Mouse (Mus musculus) heart, embryonic 12.5 days (tissue): ENCODE measurements at regions not wholly inside any gene's neighbourhood (a gene's known extent, or its start where the extent isn't known, plus 50 kb on each side); places are given as distances from the start of the nearest gene placed in this dataset.
"Not testable (repeated sequence)": the region's sequence is repeated elsewhere in the genome, so short reads cannot be mapped to it uniquely, and the experiment has no call there.

Experiments used
- ATAC-seq: fragments of 200-750 bp; cut with Nextera tagmentation; 2 replicates; pipeline ENCODE4 v1.8.0; 2017; ENCODE audit warnings: moderate TSS enrichment, moderate library complexity; ENCODE audit not compliant: insufficient number of reproducible peaks, low FRiP score
- H3K27ac ChIP-seq: fragments of 300-500 bp; sonication (generic); 2 replicates; pipeline ENCODE4 v1.5.1; 2016; ENCODE audit warnings: mild to moderate bottlenecking, moderate library complexity; ENCODE audit not compliant: poor library complexity, severe bottlenecking
- H3K27me3 ChIP-seq: fragments of 300-500 bp; sonication (generic); replicated peaks from 2 replicates; pipeline ENCODE4 v1.6.1; 2016; ENCODE audit warnings: mild to moderate bottlenecking, moderate library complexity
- H3K36me3 ChIP-seq: fragments of 300-500 bp; sonication (generic); 2 replicates; pipeline ENCODE4 v1.6.1; 2016; ENCODE audit warnings: mild to moderate bottlenecking, moderate library complexity
- H3K4me1 ChIP-seq: fragments of 300-500 bp; sonication (generic); replicated peaks from 2 replicates; pipeline ENCODE4 v1.6.1; 2016; ENCODE audit warnings: mild to moderate bottlenecking
- H3K4me2 ChIP-seq: fragments of 300-500 bp; sonication (generic); 2 replicates; pipeline ENCODE4 v1.6.1; 2016; ENCODE audit warnings: mild to moderate bottlenecking, moderate library complexity
- H3K4me3 ChIP-seq: fragments of 300-500 bp; sonication (generic); 2 replicates; pipeline ENCODE4 v1.5.1; 2016; ENCODE audit warnings: mild to moderate bottlenecking
- H3K9ac ChIP-seq: fragments of 300-500 bp; sonication (generic); 2 replicates; pipeline ENCODE4 v1.6.1; 2016; ENCODE audit warnings: mild to moderate bottlenecking, moderate library complexity
- H3K9me3 ChIP-seq: fragments of 300-500 bp; sonication (generic); replicated peaks from 2 replicates; pipeline ENCODE4 v1.6.1; 2016; ENCODE audit warnings: mild to moderate bottlenecking, moderate library complexity
- WGBS: fragments of 180-500 bp; shearing (Covaris S2); methylation state at CpG from one replicate; pipeline ENCODE4 v1.1.7; 2016; 5-methylcytosine and 5-hydroxymethylcytosine counted together

DNA sequence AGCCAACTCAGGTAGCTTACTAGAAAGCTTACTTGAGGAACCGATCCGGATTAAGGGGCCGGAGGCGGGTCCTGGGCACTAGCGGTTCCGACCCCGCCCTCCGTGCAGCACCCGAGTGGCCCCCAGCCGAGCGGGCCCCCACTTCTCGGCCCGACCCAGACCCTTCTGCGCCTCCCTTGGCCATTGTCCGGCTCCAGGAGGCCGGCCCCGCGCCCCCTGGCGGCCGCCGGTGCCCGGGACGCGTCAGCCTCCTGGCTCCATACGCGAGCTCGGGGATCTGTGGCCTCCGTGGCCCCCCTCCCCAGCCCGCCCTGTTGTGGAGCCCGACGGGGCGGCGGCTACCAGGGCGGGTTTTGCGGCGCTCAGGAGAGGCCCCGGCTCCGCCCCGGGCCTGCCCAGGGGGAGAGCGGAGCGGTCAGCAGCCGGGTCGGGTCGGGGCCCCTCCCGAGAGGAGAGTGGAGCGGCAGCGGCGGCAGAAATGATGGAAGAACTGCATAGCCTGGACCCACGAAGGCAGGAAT is 94.3 kb upstream of the Zfp986 start:
- Histone ChIP-seq H3K4me3 (peak overlapping the region; percentile 38), H3K4me2 (peak overlapping the region; percentile 67)
- not testable (repeated sequence) for H3K9me3 ChIP-seq, H3K9ac ChIP-seq, H3K27ac ChIP-seq, H3K4me1 ChIP-seq, H3K36me3 ChIP-seq, H3K27me3 ChIP-seq
- WGBS, result 3% methylated on average over 48 of the region's 49 CpGs
- peak; percentile 97 for ATAC-seq

DNA sequence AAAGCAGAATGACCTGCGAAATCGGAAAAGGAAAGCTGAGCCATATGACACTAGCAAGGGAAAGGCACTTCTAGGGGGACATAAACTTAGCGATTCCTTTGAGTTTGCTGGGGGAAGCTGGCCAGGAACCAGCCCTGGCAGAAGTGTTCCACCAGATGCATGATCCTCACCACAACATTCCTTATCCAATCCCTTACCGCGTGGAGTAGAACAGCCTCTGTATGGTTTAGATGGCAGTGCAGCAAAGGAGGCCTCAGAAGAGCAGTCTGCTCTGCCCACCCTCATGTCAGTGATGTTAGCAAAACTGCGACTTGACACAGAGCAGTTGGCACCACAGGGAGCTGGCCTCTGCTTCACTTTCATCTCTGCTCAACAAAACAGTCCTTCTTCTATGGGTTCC is 93.7 kb upstream of the Zfp986 start:
- H3K27me3 ChIP-seq, H3K27ac ChIP-seq, H3K4me2 ChIP-seq, H3K4me3 ChIP-seq, H3K9ac ChIP-seq, ATAC-seq, H3K36me3 ChIP-seq, H3K4me1 ChIP-seq, H3K9me3 ChIP-seq: not testable (repeated sequence)
- 44% methylated on average over 3 of the region's 6 CpGs for WGBS

DNA sequence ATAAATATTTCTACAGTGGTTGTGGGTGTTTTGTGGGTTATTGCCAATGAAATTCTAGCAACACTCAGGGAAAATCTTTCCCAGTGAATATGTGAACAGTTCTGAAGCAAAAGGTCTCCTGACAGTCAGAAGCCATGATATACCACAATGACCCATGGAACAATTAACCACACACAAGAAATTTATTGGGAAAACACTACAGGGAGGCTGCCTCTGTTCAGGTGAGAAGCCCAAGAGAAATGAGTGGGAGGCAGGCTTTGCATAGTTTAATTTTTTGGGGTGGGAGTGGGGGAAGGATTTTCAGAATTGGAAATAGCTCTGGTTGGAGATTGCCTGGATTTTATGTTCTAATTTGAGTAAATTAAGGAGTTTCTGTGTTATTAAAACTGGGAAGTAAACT is 92.1 kb upstream of the Zfp986 start:
- not testable (repeated sequence) for H3K4me1 ChIP-seq, ATAC-seq, H3K4me3 ChIP-seq, H3K36me3 ChIP-seq, H3K9me3 ChIP-seq, H3K27me3 ChIP-seq, H3K27ac ChIP-seq, H3K4me2 ChIP-seq, H3K9ac ChIP-seq

DNA sequence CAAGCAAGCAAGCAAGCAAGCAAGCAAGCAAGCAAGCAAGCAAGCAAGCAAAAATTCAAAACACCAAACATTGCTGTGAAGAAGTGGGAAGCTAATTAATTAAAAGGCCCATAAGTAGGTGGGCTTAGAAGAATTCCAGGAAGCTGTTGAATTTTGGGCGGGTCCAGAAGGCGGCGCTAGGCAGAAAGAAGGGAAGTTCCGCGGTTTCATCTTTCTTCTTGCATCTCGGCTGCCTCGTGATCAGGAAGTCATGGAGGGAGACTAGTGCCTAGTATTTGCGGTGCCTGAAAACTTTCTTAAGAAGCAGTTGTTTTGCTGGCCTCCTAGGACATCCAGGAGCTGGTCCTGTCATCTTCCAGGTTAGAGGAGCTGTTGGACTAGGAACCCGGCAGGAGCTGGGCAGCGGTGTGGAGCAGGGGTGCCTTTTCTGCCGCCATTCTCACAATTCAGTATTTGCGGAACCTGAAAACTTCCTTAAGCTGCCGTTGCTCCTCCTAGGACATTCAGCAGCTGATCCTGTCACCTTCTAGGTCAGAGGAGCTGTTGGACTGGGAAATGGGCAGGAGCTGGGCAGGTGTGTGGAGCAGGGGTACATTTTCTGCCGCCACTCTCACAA is 87.2 kb upstream of the Zfp986 start:
- not testable (repeated sequence) for H3K36me3 ChIP-seq, H3K9ac ChIP-seq, H3K9me3 ChIP-seq, ATAC-seq, H3K4me2 ChIP-seq, H3K4me1 ChIP-seq, H3K4me3 ChIP-seq, H3K27ac ChIP-seq, H3K27me3 ChIP-seq
- no CpG with 5 or more reads among the region's 14 CpGs for WGBS

DNA sequence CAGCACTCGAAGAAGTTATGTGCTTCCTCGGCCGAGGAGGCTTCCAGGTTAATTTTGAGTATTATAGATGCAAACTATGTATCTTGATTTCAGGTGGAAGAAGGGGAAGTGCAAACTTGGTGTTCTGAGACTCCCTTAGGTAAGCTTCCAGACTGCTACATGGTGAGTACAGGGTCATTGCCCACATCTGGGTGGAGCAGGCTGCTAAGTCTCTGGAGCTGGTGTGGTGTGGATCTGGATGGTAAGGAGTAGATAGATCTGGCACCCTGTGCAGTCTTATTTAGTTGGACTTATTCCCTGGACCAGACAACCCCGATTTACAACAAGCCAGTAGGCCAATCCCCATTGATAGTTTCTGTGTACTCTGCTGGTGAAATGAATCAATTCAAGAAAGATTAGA is 53.9 kb upstream of the Zfp986 start:
- H3K4me2 ChIP-seq, H3K36me3 ChIP-seq, H3K27me3 ChIP-seq, H3K4me3 ChIP-seq, H3K27ac ChIP-seq, H3K4me1 ChIP-seq, H3K9me3 ChIP-seq, H3K9ac ChIP-seq: not testable (repeated sequence)
- ATAC-seq, result peak; percentile 61; the same call in 1 of the 2 replicates
- no CpG with 5 or more reads among the region's 4 CpGs for WGBS
